Mouse (Mus musculus): ENCODE results near the gene Dyx1c1.

DNA sequence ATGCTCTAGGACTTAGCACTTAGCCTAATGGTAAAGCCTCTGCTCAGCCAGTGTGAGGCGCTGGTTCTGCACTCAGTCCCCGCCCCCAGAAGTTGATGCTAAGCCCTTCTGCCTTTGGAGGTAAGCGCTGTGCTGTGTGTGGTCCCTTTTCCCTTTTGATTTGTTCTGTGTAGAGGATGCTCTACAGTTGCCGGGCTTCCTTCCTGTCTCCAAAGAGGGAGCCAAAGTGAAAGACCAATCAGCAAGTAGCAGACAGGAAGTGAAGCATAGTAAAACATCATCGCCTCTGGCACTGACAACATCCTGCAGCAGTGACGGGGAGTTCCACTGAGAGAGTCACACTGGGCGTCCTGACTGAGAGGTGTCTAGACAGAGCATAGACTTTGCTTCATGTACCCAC is 11.3 kb downstream of the Dyx1c1 start:
- TF ChIP-seq CTCF (IDR thresholded peaks at IDR 0.05; ENCODE audit: low read depth): peak; percentile 24
- no peak for TF ChIP-seq EP300 (optimal IDR thresholded peaks at IDR 0.05)
